Comparison of ENCODE assay signal across 8 mouse cellular contexts in the genomic region with DNA sequence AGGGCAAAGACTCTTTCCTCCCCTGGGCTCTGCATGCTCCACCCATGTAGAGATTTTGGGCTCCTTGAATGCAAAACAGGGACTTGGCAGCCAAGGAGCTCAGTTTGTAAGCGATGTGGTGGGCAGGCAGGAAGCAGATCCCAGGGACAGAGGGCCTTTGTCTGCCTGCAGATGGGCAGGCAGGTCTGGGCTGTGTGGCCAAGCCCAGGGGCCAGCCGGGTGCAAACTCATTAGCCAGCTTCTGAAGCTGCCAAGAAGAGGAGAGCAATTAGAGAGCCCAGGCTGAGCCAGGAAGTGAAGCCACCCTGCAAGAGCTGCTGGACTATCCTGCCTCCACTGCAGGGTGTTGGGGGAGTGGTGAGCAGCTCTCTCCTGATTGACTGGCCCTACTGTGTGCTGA. TPM values are rescaled to one million over a fixed set of nuclear protein-coding genes. Genes with fewer than 3 reads are reported as not detected.
A peak's percentile ranks its signal among the peaks of the same experiment; 100 is the strongest.
DNase-seq lines count a peak whose midpoint lies in the region; ATAC-seq lines count a peak whose summit lies in the region.
"Had no signal": no experiment of that assay in that cellular context is flagged by ENCODE, and none has a peak within 500 bp of the region (broad histone marks: within the 10 kb centered on the region; RNA-seq: fewer than 3 reads in every experiment).

No protein-coding gene starts in this region.

- peak; percentile 30; the same call in 1 of the 2 replicates for ATAC-seq in neural tube, embryonic 15.5 days (ENCODE audit: low FRiP score)
- ATAC-seq in megakaryocyte progenitor cell, adult 5-6 weeks (replicated peaks; ENCODE audit: poor library complexity): no peak

- H3K9me3 ChIP-seq in neural tube, embryonic 15.5 days (replicated peaks): no peaks in the 10 kb centered on the region

- no peak overlapping the region for H3K4me2 ChIP-seq in neural tube, embryonic 15.5 days
- H3K4me2 ChIP-seq: lung, embryonic 14.5 days had no signal

- DNase-seq in cerebellum, adult 11 months: peak; percentile 63
- peak; percentile 65 for DNase-seq in fibroblast of lung, adult 2 months (ENCODE audit: low read depth)
- peak; percentile 42 to 50 for DNase-seq in layer of hippocampus, adult 18-20 months (ENCODE audit: low spot score in 2 of 2)
- no peak for DNase-seq in lung, adult 18-20 months
- DNase-seq in kidney, postnatal 10 days: no peak
- DNase-seq: lung, embryonic 14.5 days had no signal

- H3K27ac ChIP-seq in neural tube, embryonic 15.5 days (replicated peaks): no peak overlapping the region

- H3K4me3 ChIP-seq in neural tube, embryonic 15.5 days (replicated peaks): no peak overlapping the region

- H3K27me3 ChIP-seq in neural tube, embryonic 15.5 days (replicated peaks): no peaks in the 10 kb centered on the region

- no peaks in the 10 kb centered on the region for H3K36me3 ChIP-seq in neural tube, embryonic 15.5 days

- no peak overlapping the region for H3K9ac ChIP-seq in neural tube, embryonic 15.5 days (replicated peaks)
- H3K9ac ChIP-seq: lung, embryonic 14.5 days had no signal

- WGBS in neural tube, embryonic 15.5 days: 34% methylated on average over 2 of the region's 2 CpGs

- H3K4me1 ChIP-seq in neural tube, embryonic 15.5 days: peaks cover 8% of the 10 kb centered on the region

RNA-seq across cellular contexts. Expression of gene Edn2, which starts 28.9 kb away (rescaled TPM):
- not detected for total RNA-seq in layer of hippocampus, adult 18-20 months (2021)
- polyA plus RNA-seq in neural tube, embryonic 15.5 days (2015; fragmentation: Nextera tagmentation; extraction: Ambion mirVana): 0.14 and 1.3 TPM in 2 replicates
- not detected in 2 replicates for total RNA-seq in megakaryocyte progenitor cell, adult 5-6 weeks (2015)
- total RNA-seq in megakaryocyte progenitor cell, adult 5-6 weeks (2017): 0.24 TPM in 1 of 2 replicates, not detected in the other

Comparison
In these comparisons a context has a peak if more than half of its experiments do, and no peak if none do; other contexts are left out.
1. DNase-seq: peak in cerebellum, adult 11 months (single experiment), fibroblast of lung, adult 2 months (single experiment) and layer of hippocampus, adult 18-20 months (2 of 2); none in lung, adult 18-20 months (0 of 2) and kidney, postnatal 10 days (single experiment).